Mouse (Mus musculus) small intestine, adult 10 weeks (tissue): ENCODE data around the gene Olfr680-ps1. TPM values are rescaled to one million over a fixed set of nuclear protein-coding genes. Genes with fewer than 3 reads are reported as not detected.

ENCODE experiments used
- polyA plus RNA-seq: library from polyadenylated mRNA; stranded (reverse); fragments of 350-450 nt; fragmentation: Illumina TruSeq; extraction: RNeasy Lipid Tissue Mini Kit (QIAGEN cat#74804); gene quantifications from one replicate; pipeline ENCODE4 v1.2.3, GENCODE M21; 2014; ENCODE audit warnings: low replicate concordance

The Olfr680-ps1 gene
- not detected for polyA plus RNA-seq

DNA sequence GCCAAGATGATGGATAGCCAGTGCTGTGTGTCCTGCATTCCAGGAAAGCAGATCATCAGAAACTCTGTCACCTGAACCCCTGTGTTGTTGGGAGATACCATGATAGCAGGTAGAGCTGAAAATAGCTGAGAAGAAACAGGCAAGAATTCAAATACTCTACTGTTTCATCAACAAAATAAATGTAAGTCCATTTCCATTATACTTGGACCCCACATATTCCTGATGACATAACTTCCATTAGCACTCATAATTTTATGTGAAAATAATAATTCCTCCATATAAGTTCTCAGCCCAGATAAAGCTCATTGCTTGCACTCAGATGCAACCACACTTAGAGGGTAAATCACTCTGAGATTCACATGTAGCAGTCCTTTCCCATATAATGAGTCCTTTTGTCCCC is at the start of gene Olfr680-ps1:
TSS of gene Olfr680-ps1 (minus strand) at position 101 of the 400 bp plus-strand sequence.

DNA sequence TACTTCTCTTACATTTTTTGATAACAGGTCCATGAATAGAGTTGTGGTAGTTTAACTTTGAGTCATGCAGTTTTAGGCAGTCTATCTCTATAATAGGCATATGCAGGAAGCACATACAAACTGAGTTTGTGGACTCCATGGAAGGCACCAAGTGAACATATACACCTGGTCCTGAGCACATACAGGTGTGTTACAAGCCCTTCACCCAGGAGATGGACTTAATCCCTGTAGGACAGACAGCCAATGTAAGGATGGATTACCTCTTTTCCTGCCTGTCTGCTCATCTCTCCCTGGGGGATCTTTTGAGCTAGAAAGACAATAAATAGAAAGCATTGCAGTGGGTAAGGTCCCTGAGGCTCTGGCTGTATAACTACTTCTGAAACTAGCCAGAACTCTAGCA is 23.9 kb upstream of the Olfr680-ps1 start, which contains the start of gene Olfr681:
TSS of gene Olfr681 (plus strand) at position 301 of the 400 bp plus-strand sequence.

GRCm38 (mm10) chr7:105080905-105081304 is 11.7 kb downstream of the Olfr680-ps1 start, which contains the start of gene Olfr679:
TSS of gene Olfr679 (plus strand) at chr7:105081205.

DNA sequence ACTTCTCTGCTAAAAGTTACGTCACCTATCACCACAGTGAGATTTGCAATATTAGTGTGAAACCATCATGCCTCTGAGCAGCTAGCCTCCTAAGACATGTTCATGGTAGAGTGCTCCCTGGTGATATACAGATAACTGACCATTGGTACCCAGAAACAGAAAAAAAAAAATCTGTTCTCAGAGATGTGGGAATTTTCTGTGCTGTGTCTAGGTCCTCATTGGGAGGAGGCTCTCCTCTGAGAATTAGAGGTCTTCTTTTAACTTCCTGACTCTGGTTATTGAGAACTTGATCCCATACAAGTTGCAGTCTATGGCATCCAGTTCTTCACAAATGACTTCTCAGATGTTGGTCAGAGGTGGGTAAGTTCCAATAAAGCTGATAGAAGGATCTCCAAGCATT is 28.4 kb downstream of the Olfr680-ps1 start, which contains the start of gene Olfr678:
TSS of gene Olfr678 (plus strand) at position 301 of the 400 bp plus-strand sequence.

Other genes starting within 250 kb of the Olfr680-ps1 start
- gene Usp17la, start 235.8 kb downstream of the Olfr680-ps1 start, polyA plus RNA-seq: not detected
- gene Olfr665, start 214.8 kb downstream of the Olfr680-ps1 start, polyA plus RNA-seq: not detected
- not detected for gene Olfr666, start 196.9 kb downstream of the Olfr680-ps1 start, polyA plus RNA-seq
- not detected for gene Olfr667, start 171.3 kb downstream of the Olfr680-ps1 start, polyA plus RNA-seq
- gene Olfr668, start 164.8 kb downstream of the Olfr680-ps1 start, polyA plus RNA-seq: not detected
- not detected for gene Olfr669, start 158.6 kb downstream of the Olfr680-ps1 start, polyA plus RNA-seq
- gene Olfr670, start 130.2 kb downstream of the Olfr680-ps1 start, polyA plus RNA-seq: not detected
- gene Olfr671, start 113.7 kb downstream of the Olfr680-ps1 start, polyA plus RNA-seq: not detected
- not detected for gene Olfr672, start 90.8 kb downstream of the Olfr680-ps1 start, polyA plus RNA-seq
- not detected for gene Olfr675, start 64.4 kb downstream of the Olfr680-ps1 start, polyA plus RNA-seq
- not detected for gene Olfr676, start 60.1 kb downstream of the Olfr680-ps1 start, polyA plus RNA-seq
- gene Olfr677, start 41.4 kb downstream of the Olfr680-ps1 start, polyA plus RNA-seq: not detected
- not detected for gene Olfr678, start 28.3 kb downstream of the Olfr680-ps1 start, polyA plus RNA-seq
- not detected for gene Olfr679, start 11.6 kb downstream of the Olfr680-ps1 start, polyA plus RNA-seq
- gene Olfr681, start 24.0 kb upstream of the Olfr680-ps1 start, polyA plus RNA-seq: not detected
- gene Olfr683, start 54.2 kb upstream of the Olfr680-ps1 start, polyA plus RNA-seq: not detected
- gene Olfr684, start 70.8 kb upstream of the Olfr680-ps1 start, polyA plus RNA-seq: not detected
- not detected for gene Olfr685, start 93.2 kb upstream of the Olfr680-ps1 start, polyA plus RNA-seq
- gene Olfr686, start 114.7 kb upstream of the Olfr680-ps1 start, polyA plus RNA-seq: not detected
- not detected for gene Olfr688, start 195.3 kb upstream of the Olfr680-ps1 start, polyA plus RNA-seq
- gene Olfr689, start 218.3 kb upstream of the Olfr680-ps1 start, polyA plus RNA-seq: not detected
- gene Olfr690, start 241.3 kb upstream of the Olfr680-ps1 start, polyA plus RNA-seq: not detected
- not detected for gene Olfr691, start 249.5 kb upstream of the Olfr680-ps1 start, polyA plus RNA-seq